Mouse (Mus musculus): ENCODE measurements around the gene Ankrd6.

Ankrd6 gene

DNA sequence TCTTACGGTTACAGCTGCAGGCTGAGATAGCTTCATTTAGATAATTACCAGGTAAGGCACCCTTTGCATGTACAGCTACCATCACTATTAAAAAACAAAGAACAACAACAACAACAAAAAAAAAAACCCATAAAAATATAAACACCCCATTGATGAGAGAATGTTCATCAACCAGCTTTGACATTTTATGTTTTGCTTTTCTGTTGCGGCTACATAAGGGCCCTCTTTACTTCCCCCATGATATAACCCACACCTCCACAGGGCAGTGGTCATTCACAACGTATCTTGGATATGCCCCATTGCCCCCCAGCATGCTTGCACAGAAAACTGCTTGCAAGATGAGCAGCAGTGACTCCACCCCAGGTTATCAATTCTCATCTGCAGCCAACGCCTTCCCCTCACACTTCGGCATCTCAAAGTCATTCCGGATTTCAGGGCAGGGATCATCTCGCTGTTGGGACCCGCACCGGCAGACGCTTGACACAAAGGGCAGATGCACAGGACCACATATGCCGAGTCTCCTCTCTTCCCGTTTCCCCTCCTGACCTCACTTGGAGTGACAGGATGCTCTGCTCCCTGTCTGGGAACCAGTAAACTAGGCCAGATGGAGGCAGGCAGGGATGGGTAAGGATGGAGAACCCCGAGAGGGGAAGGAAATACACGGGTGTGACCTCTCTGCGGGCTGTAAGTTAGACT, 87.7 kb downstream of the Ankrd6 start:
- no peak for DNase-seq (ENCODE audit: low read depth in 1 of 2, low spot score in 2 of 2)

DNA sequence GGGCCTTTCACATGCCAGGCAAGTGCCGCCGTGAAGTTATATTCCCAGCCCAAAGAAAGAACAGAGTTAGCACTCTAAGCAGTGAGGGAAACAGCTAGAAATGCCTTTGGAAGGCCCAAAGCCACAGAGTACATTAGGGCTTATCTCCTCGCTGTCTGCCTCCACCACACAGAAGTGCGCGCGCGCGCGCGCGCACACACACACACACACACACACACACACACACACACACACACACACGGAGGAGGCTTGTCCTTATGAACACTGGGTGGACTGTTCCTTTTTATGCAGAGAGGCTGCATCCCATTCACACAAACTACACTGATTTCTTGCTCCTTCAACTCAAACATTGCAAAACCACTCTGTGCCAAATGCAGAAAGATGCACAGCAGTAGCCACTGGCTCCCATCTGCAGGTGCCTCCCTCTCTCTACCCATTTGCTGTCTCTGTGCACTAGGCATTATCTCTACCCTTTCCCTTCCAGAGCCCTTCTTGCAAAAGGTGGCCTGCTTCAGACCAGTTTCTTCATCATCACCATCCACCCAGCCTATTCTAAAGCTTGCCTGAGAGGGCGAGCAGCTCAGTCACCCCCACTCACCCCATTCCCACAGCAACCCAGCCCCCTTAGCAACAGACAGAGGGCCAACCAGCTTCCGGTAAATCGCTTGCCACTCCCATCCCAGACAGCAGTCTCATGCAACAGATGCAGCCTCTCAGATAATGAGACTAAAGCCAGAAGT, 88.5 kb downstream of the Ankrd6 start:
- DNase-seq (ENCODE audit: low read depth in 1 of 2, low spot score in 2 of 2): no peak

DNA sequence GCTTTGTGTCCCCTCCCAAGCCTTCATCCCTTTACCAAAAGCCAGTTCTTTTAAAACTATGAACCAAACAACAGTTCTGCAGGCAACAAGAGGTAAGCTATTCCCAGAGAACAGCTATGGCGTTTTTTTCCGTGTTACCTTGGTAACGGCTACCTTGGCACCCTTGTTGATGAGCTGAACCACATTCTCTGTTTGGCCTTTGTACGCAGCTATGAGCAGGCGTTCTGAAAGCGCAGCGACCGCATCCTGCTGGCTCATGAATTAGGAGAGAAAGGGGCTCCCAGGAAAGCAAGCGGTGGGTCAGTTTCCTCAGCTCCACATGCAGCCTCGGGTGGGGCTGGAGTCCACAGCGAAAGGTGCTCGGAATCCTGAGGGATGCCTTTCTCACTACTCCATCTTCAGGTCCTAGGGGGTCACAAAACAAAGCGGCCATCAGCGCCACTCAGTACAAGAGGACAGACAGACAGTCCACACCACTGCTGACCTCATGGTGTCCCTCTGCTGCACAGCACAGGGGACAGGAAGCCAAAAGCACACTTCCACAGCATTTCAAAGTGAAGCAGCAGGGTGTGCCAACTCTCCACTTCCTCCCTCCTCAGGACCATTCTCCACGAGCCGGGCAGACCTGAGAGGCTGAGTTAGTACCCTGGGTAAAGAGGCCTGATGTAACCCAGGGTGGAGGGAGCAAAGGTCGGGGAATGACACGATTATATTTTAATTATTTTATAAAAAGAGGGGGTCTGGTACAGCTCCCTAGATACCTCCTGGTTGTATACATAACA, 90.3 kb downstream of the Ankrd6 start:
- DNase-seq (ENCODE audit: low read depth in 1 of 2, low spot score in 2 of 2): no peak

DNA sequence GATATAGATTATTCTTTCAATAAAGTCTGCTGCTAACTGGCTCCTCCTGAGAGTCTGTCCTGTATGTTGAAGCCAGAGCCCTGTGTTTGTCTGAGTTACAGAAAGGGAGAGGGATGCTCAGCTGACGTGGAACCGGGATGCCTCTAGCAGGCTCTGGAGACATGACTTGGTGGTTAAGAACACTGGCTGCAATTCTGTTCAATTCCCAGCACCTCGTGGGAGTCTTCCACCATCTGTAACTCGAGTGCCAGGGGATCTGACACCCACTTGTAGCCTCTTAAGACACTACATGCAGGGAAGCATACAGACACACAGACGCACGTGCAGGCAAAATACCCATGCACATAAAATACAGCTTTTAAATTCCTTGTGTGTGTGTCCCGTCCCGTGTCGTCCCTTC, 95.1 kb downstream of the Ankrd6 start:
- DNase-seq (ENCODE audit: low read depth in 1 of 2, low spot score in 2 of 2): no peak

DNA sequence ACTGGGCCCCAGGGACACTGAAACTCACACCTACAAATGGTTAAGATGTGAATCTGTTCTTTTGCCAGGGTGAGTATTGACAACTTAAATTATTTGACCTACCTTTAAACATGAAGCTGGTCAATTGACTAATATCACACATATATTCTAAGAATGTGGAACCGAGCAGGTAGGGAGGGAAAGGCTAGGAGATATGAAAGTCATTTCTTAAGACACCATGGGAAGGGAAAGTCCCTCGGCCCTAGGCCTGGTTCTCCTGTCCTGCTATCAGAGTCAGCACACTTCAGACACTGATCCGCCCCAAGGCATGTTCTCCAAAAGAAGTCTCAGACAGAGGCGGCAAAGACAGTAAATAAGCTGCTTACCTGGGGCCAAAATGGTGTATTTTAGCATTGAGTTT, 95.7 kb downstream of the Ankrd6 start:
- DNase-seq (ENCODE audit: low read depth in 1 of 2, low spot score in 2 of 2): no peak

DNA sequence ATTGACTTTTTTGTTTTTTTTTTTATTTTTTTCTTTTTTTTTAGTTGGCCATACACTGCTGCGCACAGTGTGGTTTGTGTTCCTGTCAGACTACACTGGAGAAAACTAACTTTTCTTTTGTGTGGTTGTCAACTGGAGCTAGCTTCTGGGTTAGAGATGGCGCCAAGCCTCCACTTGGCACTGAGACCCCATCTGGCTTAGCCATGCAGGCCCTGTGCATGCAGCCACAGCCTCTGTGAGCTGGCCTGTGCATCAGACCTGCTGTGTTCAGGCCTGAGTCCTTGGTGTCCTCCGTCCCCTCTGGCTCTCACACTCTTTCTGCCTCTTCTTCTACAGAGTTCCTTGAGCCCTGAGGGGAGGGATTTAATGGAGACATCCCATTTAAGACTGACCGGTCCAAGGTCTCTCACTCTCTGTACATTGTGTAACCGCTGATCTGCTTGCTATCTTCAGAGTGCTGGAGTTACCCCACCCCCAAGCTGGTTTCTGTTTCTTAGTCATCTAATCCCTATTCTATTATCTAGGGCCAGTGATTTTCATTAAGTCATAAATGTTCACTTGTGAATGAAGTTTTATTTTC, 96.9 kb downstream of the Ankrd6 start:
- no peak for DNase-seq (ENCODE audit: low read depth in 1 of 2, low spot score in 2 of 2)

DNA sequence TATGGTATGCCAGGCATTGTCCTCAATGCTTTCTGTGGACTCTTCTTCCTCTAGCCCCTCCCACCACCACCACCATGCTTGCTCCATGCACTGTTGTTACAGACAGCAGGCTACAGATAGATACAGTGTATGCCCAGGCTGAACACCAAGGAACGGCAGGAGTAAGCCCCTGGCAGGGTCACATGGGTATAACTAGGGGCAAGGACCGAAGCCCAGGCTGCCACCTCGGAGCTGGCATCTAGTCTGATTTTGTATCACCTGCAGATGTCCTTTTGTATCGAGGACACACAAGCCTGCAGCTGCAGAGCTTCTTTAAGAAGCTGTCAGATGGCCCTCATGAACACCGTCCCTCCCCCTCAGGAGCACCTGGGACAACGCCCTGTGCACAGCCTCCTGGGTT, 97.8 kb downstream of the Ankrd6 start:
- no peak for DNase-seq (ENCODE audit: low read depth in 1 of 2, low spot score in 2 of 2)

DNA sequence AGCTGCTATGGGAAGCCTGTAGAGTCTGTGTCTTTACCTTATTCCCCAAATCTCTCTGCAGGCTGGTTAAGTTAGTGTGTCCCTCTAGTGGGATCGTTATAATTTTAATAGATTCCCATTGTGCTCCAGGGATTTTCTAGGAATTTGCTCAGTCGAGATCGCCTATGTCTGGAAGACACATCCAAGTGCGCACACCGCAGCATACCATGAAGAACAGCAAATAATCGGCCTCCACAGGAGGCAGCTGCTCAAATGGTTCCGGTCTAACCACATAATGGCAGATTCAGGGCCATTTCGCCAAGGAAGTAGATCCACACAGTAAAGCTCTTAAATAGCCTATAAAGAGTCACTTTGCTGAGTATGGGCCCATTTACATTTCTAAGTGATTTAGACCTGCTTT, 98.3 kb downstream of the Ankrd6 start:
- DNase-seq (ENCODE audit: low read depth in 1 of 2, low spot score in 2 of 2): no peak

DNA sequence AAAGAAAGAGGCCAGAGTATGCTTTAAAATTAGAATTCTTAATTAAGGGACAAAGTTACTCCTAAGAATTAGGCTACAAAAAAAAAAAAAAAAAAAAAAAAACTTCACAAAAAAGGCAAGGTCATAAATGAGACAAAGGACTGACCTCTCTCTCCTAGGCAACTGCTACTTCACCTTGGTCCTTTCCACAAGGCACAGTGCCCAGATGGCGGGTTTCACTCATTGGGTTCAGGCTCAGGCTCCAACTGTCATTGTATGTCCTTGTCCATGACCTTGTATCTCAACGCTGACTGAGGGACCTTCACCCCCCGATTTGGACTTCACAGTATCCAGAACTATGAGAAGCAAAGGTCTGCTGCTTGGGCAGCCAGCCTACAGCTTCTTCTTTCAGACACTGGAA, 112.2 kb downstream of the Ankrd6 start:
- DNase-seq (ENCODE audit: low read depth in 1 of 2, low spot score in 2 of 2): no peak

DNA sequence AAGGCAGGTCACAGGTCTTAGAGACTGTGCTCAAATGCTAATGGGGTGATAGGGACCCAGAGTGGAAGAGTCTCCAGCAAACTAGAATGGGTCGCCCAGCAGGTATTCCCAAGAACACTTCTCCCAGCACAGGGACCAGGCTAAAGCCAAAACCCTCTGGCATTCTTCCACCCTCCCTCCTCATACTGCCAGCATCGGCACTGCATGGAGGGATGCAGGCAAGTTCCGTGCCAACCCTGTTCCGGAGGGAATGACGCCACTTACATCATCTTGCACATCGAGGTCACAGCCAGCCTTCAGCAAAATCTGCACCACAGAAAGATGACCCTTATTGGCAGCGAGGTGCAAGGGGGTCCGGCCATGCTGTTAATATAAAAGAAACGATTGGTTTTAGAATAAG, 114.6 kb downstream of the Ankrd6 start:
- DNase-seq (ENCODE audit: low read depth in 1 of 2, low spot score in 2 of 2): no peak

DNA sequence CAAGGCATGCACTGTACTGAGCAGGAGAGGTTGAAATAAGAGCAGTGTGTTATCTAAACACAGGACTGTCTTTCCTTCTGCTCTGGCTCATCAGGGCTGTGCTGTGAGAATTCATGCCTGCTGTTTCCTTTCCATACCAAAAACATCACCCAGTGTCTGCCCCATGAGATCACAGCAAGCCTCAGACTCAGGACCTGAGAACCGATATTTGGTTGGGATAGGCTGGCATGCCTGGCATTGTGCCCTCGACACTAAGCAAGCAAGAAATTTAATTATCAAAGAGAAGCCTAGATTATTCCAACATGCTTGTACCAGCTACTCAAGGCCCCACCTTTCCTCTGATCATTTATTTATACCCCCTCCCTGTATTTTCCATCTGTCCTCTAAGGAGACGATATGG, 116.1 kb downstream of the Ankrd6 start:
- no peak for DNase-seq (ENCODE audit: low read depth in 1 of 2, low spot score in 2 of 2)

DNA sequence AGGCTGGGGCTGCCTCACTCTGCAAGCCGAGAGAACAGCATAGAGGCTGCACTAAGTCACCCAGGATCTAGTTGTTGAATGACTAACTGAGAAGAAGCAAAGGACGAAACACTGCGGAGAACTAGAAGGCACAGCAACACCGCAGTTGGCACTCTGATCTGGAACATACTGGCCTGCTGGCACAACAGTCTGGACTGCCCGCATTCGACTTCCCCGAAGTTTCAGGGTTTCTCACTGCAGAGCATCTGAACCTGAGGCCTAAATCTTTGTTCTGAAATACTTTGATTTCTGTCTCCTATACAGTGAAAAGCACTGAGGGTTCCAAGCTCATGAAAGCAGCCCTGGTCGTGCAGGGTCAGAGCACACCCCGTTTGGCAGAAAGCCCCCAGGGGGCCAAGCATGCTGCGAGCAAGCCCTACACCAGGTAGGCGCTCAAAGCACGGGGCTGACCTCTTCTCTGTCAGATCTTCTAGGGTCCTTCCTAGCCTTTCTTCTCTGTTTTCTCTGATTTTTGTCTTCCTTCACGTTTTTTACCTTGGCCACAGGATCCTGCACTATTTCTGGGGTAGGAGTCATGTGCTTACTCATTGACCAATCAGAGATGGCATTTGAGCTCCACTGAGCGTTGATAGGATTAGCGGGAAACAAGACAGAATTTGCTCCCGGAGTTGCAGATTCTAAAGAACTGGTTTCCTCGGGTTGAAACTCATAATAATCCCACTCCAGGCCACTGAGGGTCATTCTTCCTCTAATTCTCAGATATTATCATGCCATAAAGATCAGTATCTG, 117.0 kb downstream of the Ankrd6 start:
- DNase-seq (ENCODE audit: low read depth in 1 of 2, low spot score in 2 of 2): no peak

DNA sequence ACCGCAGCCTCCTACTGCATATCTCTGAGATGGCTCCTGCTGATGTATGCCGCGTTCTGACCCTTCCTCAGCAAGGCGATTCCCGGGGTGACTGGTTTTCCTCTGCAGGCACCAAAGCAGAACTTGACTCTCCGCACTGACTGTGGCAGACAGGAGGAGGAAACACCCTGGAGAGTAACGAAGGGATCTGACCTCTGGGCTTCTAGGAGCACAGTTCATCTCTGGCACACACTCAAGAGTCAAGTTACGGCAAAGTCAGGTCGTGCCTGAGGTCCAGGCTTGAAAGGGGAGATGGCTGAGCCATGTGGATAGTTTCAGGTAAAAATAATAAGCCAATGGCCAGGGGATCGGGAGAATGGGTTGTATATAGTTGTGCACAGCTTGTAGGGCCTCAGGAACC, 121.3 kb downstream of the Ankrd6 start:
- DNase-seq (ENCODE audit: low read depth in 1 of 2, low spot score in 2 of 2): no peak

DNA sequence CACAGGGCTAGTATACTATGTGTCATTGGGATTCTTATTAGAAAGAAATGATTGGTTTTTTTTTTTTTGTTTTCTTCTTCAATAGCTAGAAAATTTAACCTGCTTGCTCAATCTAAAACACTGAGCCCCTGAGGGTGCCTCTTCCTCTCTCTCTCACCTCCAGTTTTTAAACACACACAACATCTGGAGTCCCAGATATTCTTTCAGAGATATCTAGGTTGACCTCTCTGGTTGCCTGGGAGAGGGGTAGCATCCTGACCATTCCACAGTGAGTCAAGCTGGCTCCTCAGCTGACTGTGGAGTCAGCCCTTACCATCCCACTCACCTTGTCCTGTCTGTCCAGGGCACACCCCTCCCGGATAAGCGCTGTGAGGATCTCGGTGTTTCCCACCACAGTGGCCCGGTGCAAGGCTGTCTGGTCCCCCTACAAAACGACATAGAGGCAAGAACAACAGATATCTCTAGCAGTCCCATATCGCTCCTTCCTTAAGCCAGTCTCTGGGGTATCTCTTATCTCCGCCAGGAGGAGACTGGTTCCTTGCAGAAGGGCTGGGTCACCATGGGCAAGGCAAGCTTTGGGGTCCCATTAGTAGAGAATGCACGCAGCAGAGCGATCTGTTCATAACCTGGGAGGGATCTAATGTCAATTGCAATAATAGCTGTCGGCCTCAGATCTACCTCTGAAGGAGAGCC, 122.1 kb downstream of the Ankrd6 start:
- DNase-seq (ENCODE audit: low read depth in 1 of 2, low spot score in 2 of 2): no peak

DNA sequence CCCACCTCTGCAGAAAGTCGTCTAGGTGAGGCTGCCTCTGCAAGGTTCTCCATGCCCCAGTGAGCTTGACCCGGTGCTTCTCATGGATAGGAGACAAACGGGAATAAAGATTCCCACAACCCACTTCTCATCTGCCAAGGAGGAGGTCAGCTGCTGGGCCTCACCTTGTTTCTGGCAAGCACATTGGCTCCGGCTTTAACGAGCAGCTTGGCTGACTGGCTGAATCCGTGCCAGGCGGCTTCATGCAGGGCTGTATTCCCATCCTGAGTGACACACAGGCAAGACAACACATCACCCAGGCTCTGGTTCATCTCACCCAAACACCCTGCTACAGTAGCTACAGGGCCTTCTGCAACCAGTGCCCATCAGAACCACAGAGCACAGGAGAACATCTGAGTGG, 123.7 kb downstream of the Ankrd6 start:
- DNase-seq (ENCODE audit: low read depth in 1 of 2, low spot score in 2 of 2): no peak

DNA sequence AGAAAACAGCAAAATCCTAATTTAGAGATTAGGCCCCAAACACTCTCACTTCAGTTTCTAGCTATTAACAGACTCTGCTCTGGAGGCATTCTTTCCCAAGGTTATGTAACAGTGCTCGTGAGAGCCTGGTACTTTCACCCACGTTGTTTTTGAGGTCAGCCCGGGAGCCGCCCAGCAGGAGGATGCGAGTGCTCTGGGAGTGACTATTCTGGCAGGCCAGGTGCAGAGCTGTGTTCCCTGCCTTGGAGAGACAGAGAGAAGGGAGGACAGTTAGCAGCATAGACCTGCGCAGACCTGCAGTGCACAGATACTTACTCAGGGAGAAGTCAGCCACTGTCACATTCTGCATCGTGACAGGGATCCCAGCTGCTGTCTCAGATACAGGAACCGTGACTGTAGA, 126.4 kb downstream of the Ankrd6 start:
- no peak for DNase-seq (ENCODE audit: low read depth in 1 of 2, low spot score in 2 of 2)

DNA sequence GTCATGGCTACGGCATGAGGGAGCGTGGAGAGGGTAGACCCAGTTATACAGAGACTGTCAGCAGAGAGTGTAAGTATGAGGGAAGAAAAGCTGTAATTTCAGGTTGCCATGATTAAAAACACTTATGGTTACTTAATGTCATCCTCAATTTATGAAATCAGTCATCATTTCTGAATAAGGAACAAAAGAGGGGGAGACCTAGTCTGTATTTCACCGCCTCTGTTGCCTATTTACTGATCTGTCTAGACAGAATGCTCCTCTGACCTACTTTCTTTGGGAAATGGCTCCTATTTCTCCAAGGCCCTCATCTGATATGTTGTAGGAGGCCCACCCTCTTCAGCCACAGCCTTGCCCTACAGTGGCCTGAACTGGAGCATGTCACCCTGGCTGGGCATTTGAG, 130.0 kb downstream of the Ankrd6 start:
- DNase-seq (ENCODE audit: low read depth in 1 of 2, low spot score in 2 of 2): no peak

DNA sequence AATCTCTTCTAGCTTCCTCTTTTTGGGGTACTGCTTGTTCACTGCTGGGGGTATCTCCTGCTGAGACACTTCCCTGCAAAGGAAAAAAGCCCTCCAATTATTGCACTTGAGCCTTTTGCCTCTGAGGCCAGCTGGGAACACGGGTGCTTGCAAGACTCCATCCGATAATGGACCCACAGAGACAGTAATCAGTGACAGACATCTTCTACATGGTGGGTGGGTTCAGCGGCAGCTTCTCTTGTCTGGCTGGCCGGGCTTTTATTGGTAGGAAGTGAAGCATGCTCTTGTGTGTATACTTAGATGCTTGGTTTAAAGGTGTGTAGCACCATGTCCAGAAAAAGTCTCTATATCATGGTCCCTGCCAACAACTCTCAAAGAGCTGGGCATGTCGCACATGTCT, 133.2 kb downstream of the Ankrd6 start:
- DNase-seq (ENCODE audit: low read depth in 1 of 2, low spot score in 2 of 2): no peak

DNA sequence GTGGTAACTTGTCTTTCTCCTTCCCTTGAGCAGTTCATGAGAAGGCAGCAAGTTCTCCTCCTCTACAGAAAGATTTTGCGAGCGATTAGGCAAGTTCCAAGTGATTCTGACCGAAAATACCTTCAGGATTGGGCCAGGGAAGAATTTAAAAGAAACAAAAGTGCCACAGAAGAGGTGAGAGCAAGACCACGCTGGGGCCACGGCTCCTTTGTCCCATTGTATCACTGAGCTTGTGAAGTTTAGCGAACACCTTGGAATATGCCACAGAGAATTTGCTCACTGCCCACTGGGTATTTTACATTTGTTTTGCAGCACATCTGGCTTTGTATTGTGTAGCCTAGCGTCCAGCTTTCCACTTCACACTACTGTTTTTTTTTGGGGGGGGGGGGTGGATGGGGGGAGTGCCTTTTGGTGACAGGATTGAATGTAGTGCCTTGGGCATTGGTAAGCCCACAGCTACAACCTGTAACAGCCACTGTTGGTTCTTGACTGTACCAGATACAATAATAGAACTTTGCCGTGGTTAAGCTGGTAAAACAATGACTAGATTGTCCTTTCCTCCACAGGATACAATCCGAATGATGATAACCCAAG, 150.0 kb downstream of the Ankrd6 start:
- DNase-seq (ENCODE audit: low read depth in 1 of 2, low spot score in 2 of 2): no peak

DNA sequence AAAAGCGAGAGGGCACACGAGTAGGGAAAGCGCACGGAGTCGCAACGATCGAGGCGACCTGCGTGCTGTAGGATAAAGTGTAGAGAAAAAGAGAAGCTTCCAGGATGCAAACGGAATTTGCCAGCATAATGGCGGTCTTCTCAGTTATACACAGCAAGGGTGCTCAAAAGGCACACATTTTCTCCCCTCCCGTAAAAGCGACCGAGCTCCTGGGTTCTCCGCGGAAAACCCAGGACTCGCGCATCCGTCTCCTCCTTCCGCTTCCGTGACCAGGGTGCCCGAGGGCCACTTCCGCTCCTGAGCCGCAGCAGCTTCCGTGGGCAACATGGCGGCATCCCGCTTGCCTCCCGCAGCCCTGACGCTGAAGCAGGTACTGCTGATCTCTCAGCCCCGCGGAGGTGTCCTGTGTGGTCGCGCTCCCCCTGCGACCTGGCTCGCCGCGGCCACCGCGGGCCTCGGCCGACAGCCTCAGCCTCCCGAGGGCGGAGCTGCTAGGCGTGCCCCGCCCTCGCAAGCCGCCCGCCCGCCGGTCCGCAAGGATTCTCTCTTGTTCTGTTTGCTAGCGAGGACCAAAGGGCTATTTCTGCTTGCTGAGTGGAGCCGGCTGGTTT, 150.6 kb downstream of the Ankrd6 start, which contains the start of gene Lyrm2:
TSS of gene Lyrm2 (plus strand) at position 288 of the 611 bp plus-strand sequence.
- peak; percentile 42 to 64 for DNase-seq (ENCODE audit: low read depth in 1 of 2, low spot score in 2 of 2)

Data from monocyte, adult 2 months (primary cell).